Mouse (Mus musculus) MEL (cell line): ENCODE data around the gene Kif26b. TPM values are rescaled to one million over a fixed set of nuclear protein-coding genes. Genes with fewer than 3 reads are reported as not detected.

Experiments used
- DNase-seq: peaks from one replicate; pipeline ENCODE4 v3.0.0; 2011; ENCODE audit warnings: low read depth, low spot score
- H3K27ac ChIP-seq: 2 replicates; pipeline ENCODE4 v1.5.1; 2012; ENCODE audit warnings: low read depth, mild to moderate bottlenecking, control low read depth, low read length, moderate library complexity; ENCODE audit not compliant: control insufficient read depth
- H3K27me3 ChIP-seq, 2 experiments: fragments of 150-350 bp in 1 of 2; sonication (generic) in 1 of 2; 2 replicates each; pipeline ENCODE4 v1.6.1; 2012; ENCODE audit warnings: low read length in 2 of 2, mild to moderate bottlenecking in 2 of 2, improper control_type of control experiment in 1 of 2, moderate library complexity in 1 of 2; ENCODE audit not compliant: insufficient read depth in 2 of 2, control insufficient read depth in 1 of 2
- H3K36me3 ChIP-seq, 2 experiments: 2 replicates each; pipeline ENCODE4 v1.6.1; 2012 to 2014; ENCODE audit warnings: low read length in 2 of 2, improper control_type of control experiment in 1 of 2, inconsistent platforms in 1 of 2, mild to moderate bottlenecking in 1 of 2; ENCODE audit not compliant: insufficient read depth in 2 of 2, control insufficient read depth in 1 of 2
- H3K4me1 ChIP-seq, 2 experiments: fragments of 150-350 bp in 1 of 2; sonication (generic) in 1 of 2; 2 replicates each; pipeline ENCODE4 v1.6.1; 2012; ENCODE audit warnings: low read length in 2 of 2, improper control_type of control experiment in 1 of 2, mild to moderate bottlenecking in 1 of 2; ENCODE audit not compliant: insufficient read depth in 2 of 2, control insufficient read depth in 1 of 2
- H3K4me3 ChIP-seq, 2 experiments: fragments of 150-350 bp in 1 of 2; sonication (generic) in 1 of 2; 2 replicates each; pipeline ENCODE4 v1.5.1; 2012; ENCODE audit warnings: low read depth in 2 of 2, low read length in 2 of 2, mild to moderate bottlenecking in 2 of 2, moderate library complexity in 2 of 2, control low read depth in 1 of 2, improper control_type of control experiment in 1 of 2; ENCODE audit not compliant: control insufficient read depth in 1 of 2, insufficient read depth in 1 of 2
- H3K79me2 ChIP-seq: 2 replicates; pipeline ENCODE4 v1.6.1; 2012; ENCODE audit warnings: mild to moderate bottlenecking, low read length, moderate library complexity; ENCODE audit not compliant: control insufficient read depth, poor library complexity, insufficient read depth
- H3K9ac ChIP-seq: 2 replicates; pipeline ENCODE4 v1.6.1; 2012; ENCODE audit warnings: low read depth, mild to moderate bottlenecking, control low read depth, low read length, moderate library complexity; ENCODE audit not compliant: control insufficient read depth, poor library complexity, severe bottlenecking
- H3K9me3 ChIP-seq: fragments of 150-350 bp; sonication (generic); replicated peaks from 2 replicates; pipeline ENCODE4 v1.6.1; 2012; ENCODE audit warnings: mild to moderate bottlenecking, low read length, improper control_type of control experiment, moderate library complexity; ENCODE audit not compliant: insufficient read depth
- BHLHE40 ChIP-seq: IDR thresholded peaks from 2 replicates; pipeline ENCODE4 v1.6.1; 2012; ENCODE audit warnings: low read depth, mild to moderate bottlenecking, inconsistent platforms, low read length, improper control_type of control experiment, borderline replicate concordance
- CHD2 ChIP-seq: IDR thresholded peaks from 2 replicates; pipeline ENCODE4 v1.6.1; 2011; ENCODE audit warnings: low read length, improper control_type of control experiment
- CTCF ChIP-seq, 3 experiments: IDR thresholded peaks in 2 of 3; conservative IDR thresholded peaks in 1 of 3; 2 replicates each; pipeline ENCODE4 v1.5.1; 2011 to 2012; ENCODE audit warnings: low read length in 3 of 3, low read depth in 2 of 3, mild to moderate bottlenecking in 2 of 3, improper control_type of control experiment in 1 of 3, inconsistent platforms in 1 of 3, mixed read lengths in 1 of 3, moderate library complexity in 1 of 3; ENCODE audit not compliant: control insufficient read depth in 1 of 3, insufficient read depth in 1 of 3, poor library complexity in 1 of 3, severe bottlenecking in 1 of 3
- EP300 ChIP-seq, 2 experiments: IDR thresholded peaks; 2 replicates each; pipeline ENCODE4 v1.6.1; 2011; ENCODE audit warnings: improper control_type of control experiment in 2 of 2, low read length in 2 of 2, low read depth in 1 of 2, mild to moderate bottlenecking in 1 of 2
- ETS1 ChIP-seq: IDR thresholded peaks from 2 replicates; pipeline ENCODE4 v1.6.1; 2012; ENCODE audit warnings: low read depth, mild to moderate bottlenecking, inconsistent platforms, low read length, improper control_type of control experiment, moderate library complexity
- GATA1 ChIP-seq: IDR thresholded peaks from 2 replicates; pipeline ENCODE4 v1.6.1; 2011; ENCODE audit warnings: low read depth, low read length, improper control_type of control experiment
- HCFC1 ChIP-seq: IDR thresholded peaks from 2 replicates; pipeline ENCODE4 v1.6.1; 2012; ENCODE audit warnings: low read depth, mild to moderate bottlenecking, inconsistent platforms, low read length, improper control_type of control experiment, moderate library complexity
- JUND ChIP-seq: IDR thresholded peaks from 2 replicates; pipeline ENCODE4 v1.6.1; 2011; ENCODE audit warnings: low read depth, mild to moderate bottlenecking, improper control_type of control experiment, low read length
- KAT2A ChIP-seq: conservative IDR thresholded peaks from 2 replicates; pipeline ENCODE4 v1.6.1; 2012; ENCODE audit warnings: low read depth, low read length, improper control_type of control experiment, inconsistent platforms
- MAFK ChIP-seq: IDR thresholded peaks from 2 replicates; pipeline ENCODE4 v1.6.1; 2011; ENCODE audit warnings: low read depth, mild to moderate bottlenecking, low read length, improper control_type of control experiment, borderline replicate concordance
- MAX ChIP-seq: IDR thresholded peaks from 2 replicates; pipeline ENCODE4 v1.6.1; 2011; ENCODE audit warnings: low read length, improper control_type of control experiment
- MAZ ChIP-seq: IDR thresholded peaks from 2 replicates; pipeline ENCODE4 v1.6.1; 2012; ENCODE audit warnings: low read depth, mild to moderate bottlenecking, inconsistent platforms, low read length, improper control_type of control experiment
- MXI1 ChIP-seq: IDR thresholded peaks from 2 replicates; pipeline ENCODE4 v1.6.1; 2011; ENCODE audit warnings: mild to moderate bottlenecking, low read depth, low read length, improper control_type of control experiment
- MYB ChIP-seq: IDR thresholded peaks from 2 replicates; pipeline ENCODE4 v1.6.1; 2011; ENCODE audit warnings: mild to moderate bottlenecking, low read depth, low read length, improper control_type of control experiment
- MYC ChIP-seq: IDR thresholded peaks from 2 replicates; pipeline ENCODE4 v1.6.1; 2011; ENCODE audit warnings: low read depth, mild to moderate bottlenecking, low read length, improper control_type of control experiment, moderate library complexity
- NELFE ChIP-seq: IDR thresholded peaks from 2 replicates; pipeline ENCODE4 v1.6.1; 2011; ENCODE audit warnings: low read depth, low read length, improper control_type of control experiment
- POLR2A ChIP-seq, 2 experiments: IDR thresholded peaks; 2 replicates each; pipeline ENCODE4 v1.6.1; 2011 to 2012; ENCODE audit warnings: low read length in 2 of 2, mild to moderate bottlenecking in 2 of 2, control low read depth in 1 of 2, improper control_type of control experiment in 1 of 2, low read depth in 1 of 2, moderate library complexity in 1 of 2; ENCODE audit not compliant: control insufficient read depth in 1 of 2, insufficient read depth in 1 of 2, poor library complexity in 1 of 2
- POLR2AphosphoS5 ChIP-seq: IDR thresholded peaks from 2 replicates; pipeline ENCODE4 v1.6.1; 2012; ENCODE audit warnings: low read depth, borderline replicate concordance, mild to moderate bottlenecking, inconsistent platforms, low read length, moderate library complexity, mixed read lengths
- RCOR1 ChIP-seq: IDR thresholded peaks from 2 replicates; pipeline ENCODE4 v1.6.1; 2012; ENCODE audit warnings: low read depth, mild to moderate bottlenecking, inconsistent platforms, low read length, improper control_type of control experiment
- SIN3A ChIP-seq: IDR thresholded peaks from 2 replicates; pipeline ENCODE4 v1.6.1; 2012; ENCODE audit warnings: low read length, improper control_type of control experiment, inconsistent platforms
- SMC3 ChIP-seq: IDR thresholded peaks from 2 replicates; pipeline ENCODE4 v1.6.1; 2011; ENCODE audit warnings: low read depth, low read length, improper control_type of control experiment
- TAL1 ChIP-seq: IDR thresholded peaks from 2 replicates; pipeline ENCODE4 v1.6.1; 2012; ENCODE audit warnings: mild to moderate bottlenecking, inconsistent platforms, low read length, moderate library complexity, mixed read lengths
- TBP ChIP-seq: IDR thresholded peaks from 2 replicates; pipeline ENCODE4 v1.8.0; 2011; ENCODE audit warnings: low read depth, low read length, improper control_type of control experiment
- TCF12 ChIP-seq: IDR thresholded peaks from 2 replicates; pipeline ENCODE4 v1.6.1; 2014; ENCODE audit warnings: low read depth, mild to moderate bottlenecking, inconsistent platforms, low read length, improper control_type of control experiment, moderate library complexity
- UBTF ChIP-seq: IDR thresholded peaks from 2 replicates; pipeline ENCODE4 v1.6.1; 2012; ENCODE audit warnings: low read depth, mild to moderate bottlenecking, inconsistent platforms, low read length, improper control_type of control experiment, moderate library complexity, borderline replicate concordance; ENCODE audit not compliant: insufficient read depth
- ZMIZ1 ChIP-seq: IDR thresholded peaks from 2 replicates; pipeline ENCODE4 v1.6.1; 2012; ENCODE audit warnings: low read depth, mild to moderate bottlenecking, inconsistent platforms, low read length, improper control_type of control experiment, moderate library complexity
- polyA plus RNA-seq, 2 experiments: library from polyadenylated mRNA; stranded (reverse) in 1 of 2; unstranded in 1 of 2; fragments of >175 nt in 1 of 2; fragments of >200 nt in 1 of 2; gene quantifications; 2 replicates each; pipeline versions ENCODE4 v1.2.1 to v1.2.4; 2012; ENCODE audit warnings: low replicate concordance in 2 of 2, low read depth in 1 of 2; ENCODE audit not compliant: insufficient read length in 2 of 2, insufficient read depth in 1 of 2, missing spikeins in 1 of 2
- total RNA-seq: library from RNA; depleted of rRNA; stranded (reverse); fragments of 300-350 nt; gene quantifications from 2 replicates; pipeline ENCODE4 v1.2.3, GENCODE M21; 2012

The Kif26b gene
- total and polyA plus RNA-seq, 3 experiments: 0.08 to 0.50 TPM; not detected in 1

GRCm38 (mm10) chr1:178626961-178627381, 98.0 kb downstream of the Kif26b start:
- Histone ChIP-seq H3K79me2 (no peaks in the 10 kb centered on the region), H3K36me3 (peaks cover 0 to 21% of the 10 kb centered on the region in 2 experiments; a peak in 2 of 4 replicates)

GRCm38 (mm10) chr1:178630042-178630441, 101.1 kb downstream of the Kif26b start:
- DNase-seq: peak; percentile 80
- Histone ChIP-seq H3K36me3 (peaks cover 0 to 21% of the 10 kb centered on the region in 2 experiments; a peak in 2 of 4 replicates), H3K79me2 (no peaks in the 10 kb centered on the region), H3K9ac (peak overlapping the region; percentile 43; the same call in 1 of the 2 replicates), H3K9me3 (no peaks in the 10 kb centered on the region), H3K4me3 (peak overlapping the region; percentile 23 to 33; a peak in 3 of 4 replicates), H3K27ac (peak overlapping the region; percentile 66), H3K27me3 (no peaks in the 10 kb centered on the region), H3K4me1 (peaks cover 13 to 20% of the 10 kb centered on the region in 2 experiments)
- TF ChIP-seq MXI1 (peak; percentile 71; the same call in 1 of the 2 replicates), ETS1 (peak; percentile 82), RCOR1 (peak; percentile 92), ZMIZ1 (no peak), TCF12 (peak; percentile 83), TAL1 (peak; percentile 44; the same call in 1 of the 2 replicates), MAFK (no peak), TBP (0 out of 2 replicates have a peak, but pooled peaks have one; percentile 21), POLR2A (IDR thresholded peaks at IDR 0.05; ENCODE audit: control insufficient read depth in 1 of 2, insufficient read depth in 1 of 2, low read depth in 1 of 2, low read length in 2 of 2, poor library complexity in 1 of 2) (no peak), MAZ (peak; percentile 20; the same call in 1 of the 2 replicates), EP300 (IDR thresholded peaks at IDR 0.05; ENCODE audit: low read depth in 1 of 2, low read length in 2 of 2) (peak; percentile 80 to 87), NELFE (no peak), GATA1 (peak; percentile 87), MYC (no peak), SMC3 (no peak), HCFC1 (peak; percentile 47; the same call in 1 of the 2 replicates), UBTF (no peak), MAX (0 out of 2 replicates have a peak, but pooled peaks have one; percentile 29), SIN3A (peak; percentile 54; the same call in 1 of the 2 replicates)

More at GRCm38 (mm10) chr1:178626961-178627381, 98.0 kb downstream of the Kif26b start:
- Histone ChIP-seq H3K9me3 (no peaks in the 10 kb centered on the region), H3K27me3 (no peaks in the 10 kb centered on the region), H3K4me1 (peaks cover 13 to 20% of the 10 kb centered on the region in 2 experiments), H3K27ac (no peak overlapping the region), H3K9ac (no peak overlapping the region), H3K4me3 (no peak overlapping the region)
- no peak for TF ChIP-seq MXI1
- no peak for TF ChIP-seq KAT2A
- TF ChIP-seq CHD2: no peak
- TF ChIP-seq SIN3A: no peak
- no peak for TF ChIP-seq MAFK
- no peak for TF ChIP-seq BHLHE40
- no peak for TF ChIP-seq CTCF (IDR thresholded peaks at IDR 0.05 in 2 of 3, conservative IDR thresholded peaks at IDR 0.05 in 1 of 3; ENCODE audit: control insufficient read depth in 1 of 3, insufficient read depth in 1 of 3, low read depth in 2 of 3, low read length in 3 of 3, poor library complexity in 1 of 3, severe bottlenecking in 1 of 3)
- TF ChIP-seq MYB: no peak
- no peak for TF ChIP-seq POLR2A (IDR thresholded peaks at IDR 0.05; ENCODE audit: control insufficient read depth in 1 of 2, insufficient read depth in 1 of 2, low read depth in 1 of 2, low read length in 2 of 2, poor library complexity in 1 of 2)
- no peak for TF ChIP-seq TAL1
- TF ChIP-seq JUND: no peak
- no peak for TF ChIP-seq POLR2AphosphoS5
- DNase-seq: no peak
